Mouse (Mus musculus): ENCODE results near the gene Unc13b. TPM values are rescaled to one million over a fixed set of nuclear protein-coding genes. Genes with fewer than 3 reads are reported as not detected.
"Not testable (repeated sequence)": the region's sequence is repeated elsewhere in the genome, so short reads cannot be mapped to it uniquely, and the experiment has no call there.

Gene Unc13b
- polyA plus RNA-seq, 1 experiment from 2014 or later: 3.9 TPM

- H3K9me3 ChIP-seq: no peaks in the 10 kb centered on the region
- WGBS: 80% methylated on average over 2 of the region's 2 CpGs
- H3K27me3 ChIP-seq: no peaks in the 10 kb centered on the region
- H3K27ac ChIP-seq: no peak overlapping the region
- H3K9ac ChIP-seq: no peak overlapping the region
- no peaks in the 10 kb centered on the region for H3K4me1 ChIP-seq
- no peaks in the 10 kb centered on the region for H3K36me3 ChIP-seq
- ATAC-seq (ENCODE audit: insufficient number of reproducible peaks, insufficient read depth, low FRiP score, low TSS enrichment, low read depth): no peak
- H3K4me3 ChIP-seq: no peak overlapping the region
- H3K4me2 ChIP-seq: no peak overlapping the region
These were observed 57.5 kb downstream of the Unc13b start for GRCm38 (mm10) chr4:43116249-43116648.

DNA sequence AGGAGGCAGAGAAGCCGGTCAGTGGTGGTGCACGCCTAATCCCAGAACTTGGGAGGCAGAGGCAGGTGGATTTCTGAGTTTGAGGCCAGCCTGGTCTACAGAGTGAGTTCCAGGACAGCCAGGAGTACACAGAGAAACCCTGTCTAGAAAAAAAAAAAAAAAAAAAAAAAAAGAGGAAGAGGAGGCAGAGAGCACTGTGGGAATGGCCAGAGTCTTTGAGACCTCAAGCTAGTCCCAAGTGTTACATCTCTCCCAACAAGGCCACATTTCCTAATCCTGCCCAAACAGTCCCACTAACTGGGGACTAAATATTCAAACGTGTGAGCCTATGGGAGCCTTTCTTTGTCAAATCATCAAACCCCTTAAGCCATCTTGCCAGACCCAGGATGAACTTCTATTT, 71.0 kb downstream of the Unc13b start:
- ATAC-seq (ENCODE audit: insufficient number of reproducible peaks, insufficient read depth, low FRiP score, low TSS enrichment, low read depth): no peak
- H3K27me3 ChIP-seq: no peaks in the 10 kb centered on the region
- no peak overlapping the region for H3K4me3 ChIP-seq
- H3K36me3 ChIP-seq: no peaks in the 10 kb centered on the region
- no peak overlapping the region for H3K27ac ChIP-seq
- no peaks in the 10 kb centered on the region for H3K4me1 ChIP-seq
- no peaks in the 10 kb centered on the region for H3K9me3 ChIP-seq
- no peak overlapping the region for H3K9ac ChIP-seq
- no peak overlapping the region for H3K4me2 ChIP-seq
- 78% methylated on average over 3 of the region's 3 CpGs for WGBS

- H3K9ac ChIP-seq: no peak overlapping the region
- no peaks in the 10 kb centered on the region for H3K4me1 ChIP-seq
- H3K4me2 ChIP-seq: no peak overlapping the region
- no peaks in the 10 kb centered on the region for H3K36me3 ChIP-seq
- WGBS: 80% methylated on average over 1 of the region's 1 CpGs
- no peak overlapping the region for H3K27ac ChIP-seq
- no peak for ATAC-seq (ENCODE audit: insufficient number of reproducible peaks, insufficient read depth, low FRiP score, low TSS enrichment, low read depth)
- H3K27me3 ChIP-seq: no peaks in the 10 kb centered on the region
- H3K4me3 ChIP-seq: no peak overlapping the region
- H3K9me3 ChIP-seq: no peaks in the 10 kb centered on the region
These were observed 83.9 kb downstream of the Unc13b start for GRCm38 (mm10) chr4:43142610-43143009.

GRCm38 (mm10) chr4:43152413-43152812, 93.7 kb downstream of the Unc13b start:
- H3K9me3 ChIP-seq; H3K4me2 ChIP-seq; H3K27ac ChIP-seq; ATAC-seq (ENCODE audit: insufficient number of reproducible peaks, insufficient read depth, low FRiP score, low TSS enrichment, low read depth); H3K27me3 ChIP-seq; H3K36me3 ChIP-seq; H3K4me3 ChIP-seq; H3K4me1 ChIP-seq; H3K9ac ChIP-seq: not testable (repeated sequence)
- 94% methylated on average over 4 of the region's 4 CpGs for WGBS

- H3K4me3 ChIP-seq: no peak overlapping the region
- no peak for ATAC-seq (ENCODE audit: insufficient number of reproducible peaks, insufficient read depth, low FRiP score, low TSS enrichment, low read depth)
- no peak overlapping the region for H3K27ac ChIP-seq
- H3K9ac ChIP-seq: no peak overlapping the region
- H3K4me2 ChIP-seq: no peak overlapping the region
- 29% methylated on average over 3 of the region's 3 CpGs for WGBS
- H3K4me1 ChIP-seq: no peaks in the 10 kb centered on the region
- H3K9me3 ChIP-seq: no peaks in the 10 kb centered on the region
- no peaks in the 10 kb centered on the region for H3K36me3 ChIP-seq
- H3K27me3 ChIP-seq: no peaks in the 10 kb centered on the region
These were observed 101.3 kb downstream of the Unc13b start for GRCm38 (mm10) chr4:43160045-43160444.

DNA sequence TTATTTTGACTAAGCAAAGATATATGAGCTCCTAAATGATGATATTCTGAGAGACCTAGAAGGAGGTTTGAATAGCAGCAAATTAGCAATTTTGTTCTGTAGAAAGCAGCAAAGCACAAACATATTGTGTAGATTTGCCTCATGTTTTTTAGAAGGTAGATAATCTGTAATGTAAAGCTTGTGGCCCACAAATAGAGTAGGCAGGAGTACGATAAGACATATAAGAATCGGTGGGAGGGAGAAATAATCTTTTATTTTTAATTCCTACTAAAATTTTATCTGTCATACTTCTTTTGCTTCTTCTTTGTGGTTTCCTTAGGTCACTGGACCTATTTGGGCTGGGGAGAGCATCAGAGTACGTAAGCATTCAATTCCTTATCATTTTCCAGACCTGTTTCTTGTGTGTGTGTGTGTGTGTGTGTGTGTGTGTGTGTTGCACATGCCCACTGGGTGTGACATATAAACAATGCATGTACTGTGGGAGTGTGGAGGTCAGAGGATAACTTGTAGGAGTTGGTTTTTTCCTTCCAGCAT, 102.4 kb downstream of the Unc13b start:
- Histone ChIP-seq H3K4me2 (no peak overlapping the region), H3K9me3 (no peaks in the 10 kb centered on the region), H3K27me3 (no peaks in the 10 kb centered on the region), H3K9ac (no peak overlapping the region), H3K27ac (no peak overlapping the region), H3K4me3 (no peak overlapping the region), H3K36me3 (no peaks in the 10 kb centered on the region), H3K4me1 (no peaks in the 10 kb centered on the region)
- WGBS: 77% methylated on average over 3 of the region's 3 CpGs
- no peak for ATAC-seq (ENCODE audit: insufficient number of reproducible peaks, insufficient read depth, low FRiP score, low TSS enrichment, low read depth)

- Histone ChIP-seq H3K27ac (no peak overlapping the region), H3K9ac (no peak overlapping the region), H3K27me3 (no peaks in the 10 kb centered on the region), H3K4me2 (no peak overlapping the region), H3K4me3 (no peak overlapping the region), H3K9me3 (no peaks in the 10 kb centered on the region), H3K4me1 (no peaks in the 10 kb centered on the region), H3K36me3 (no peaks in the 10 kb centered on the region)
- ATAC-seq (ENCODE audit: insufficient number of reproducible peaks, insufficient read depth, low FRiP score, low TSS enrichment, low read depth): no peak
- WGBS: 67% methylated on average over 3 of the region's 3 CpGs
These were observed 104.5 kb downstream of the Unc13b start for GRCm38 (mm10) chr4:43163205-43163604.

GRCm38 (mm10) chr4:43165403-43166005, 106.8 kb downstream of the Unc13b start:
- Histone ChIP-seq H3K27ac (no peak overlapping the region), H3K9ac (no peak overlapping the region), H3K4me2 (no peak overlapping the region), H3K4me1 (no peaks in the 10 kb centered on the region), H3K9me3 (no peaks in the 10 kb centered on the region), H3K36me3 (no peaks in the 10 kb centered on the region), H3K4me3 (no peak overlapping the region), H3K27me3 (no peaks in the 10 kb centered on the region)
- WGBS: 90% methylated on average over 12 of the region's 12 CpGs
- no peak for ATAC-seq (ENCODE audit: insufficient number of reproducible peaks, insufficient read depth, low FRiP score, low TSS enrichment, low read depth)

- H3K9ac ChIP-seq: no peak overlapping the region
- no peaks in the 10 kb centered on the region for H3K27me3 ChIP-seq
- 82% methylated on average over 3 of the region's 3 CpGs for WGBS
- no peak for ATAC-seq (ENCODE audit: insufficient number of reproducible peaks, insufficient read depth, low FRiP score, low TSS enrichment, low read depth)
- H3K4me3 ChIP-seq: no peak overlapping the region
- H3K4me2 ChIP-seq: no peak overlapping the region
- no peaks in the 10 kb centered on the region for H3K36me3 ChIP-seq
- no peak overlapping the region for H3K27ac ChIP-seq
- no peaks in the 10 kb centered on the region for H3K9me3 ChIP-seq
- no peaks in the 10 kb centered on the region for H3K4me1 ChIP-seq
These were observed 111.3 kb downstream of the Unc13b start for GRCm38 (mm10) chr4:43170028-43170427.

DNA sequence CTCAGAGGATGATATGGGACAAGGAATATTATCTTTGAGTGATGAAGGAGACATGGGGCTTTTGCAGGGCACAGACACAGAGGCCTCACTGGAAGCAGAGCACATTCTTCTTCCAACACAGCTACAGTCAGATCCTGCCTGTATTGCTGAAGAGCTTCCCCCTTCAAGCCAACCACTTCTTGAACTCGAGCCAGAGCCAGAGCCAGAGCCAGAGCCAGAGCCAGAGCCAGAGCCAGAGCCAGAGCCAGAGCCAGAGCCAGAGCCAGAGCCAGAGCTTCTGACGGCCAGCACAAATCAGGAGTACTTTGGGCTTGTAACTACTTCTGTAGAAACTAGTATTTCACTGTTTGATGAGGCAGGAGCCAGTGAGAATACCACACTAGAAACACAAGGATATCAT, 118.4 kb downstream of the Unc13b start:
- Histone ChIP-seq H3K27me3 (no peaks in the 10 kb centered on the region), H3K4me3 (no peak overlapping the region), H3K4me1 (no peaks in the 10 kb centered on the region), H3K9ac (no peak overlapping the region), H3K36me3 (no peaks in the 10 kb centered on the region), H3K4me2 (no peak overlapping the region), H3K27ac (no peak overlapping the region), H3K9me3 (no peaks in the 10 kb centered on the region)
- ATAC-seq (ENCODE audit: insufficient number of reproducible peaks, insufficient read depth, low FRiP score, low TSS enrichment, low read depth): no peak
- WGBS: 67% methylated on average over 2 of the region's 2 CpGs

DNA sequence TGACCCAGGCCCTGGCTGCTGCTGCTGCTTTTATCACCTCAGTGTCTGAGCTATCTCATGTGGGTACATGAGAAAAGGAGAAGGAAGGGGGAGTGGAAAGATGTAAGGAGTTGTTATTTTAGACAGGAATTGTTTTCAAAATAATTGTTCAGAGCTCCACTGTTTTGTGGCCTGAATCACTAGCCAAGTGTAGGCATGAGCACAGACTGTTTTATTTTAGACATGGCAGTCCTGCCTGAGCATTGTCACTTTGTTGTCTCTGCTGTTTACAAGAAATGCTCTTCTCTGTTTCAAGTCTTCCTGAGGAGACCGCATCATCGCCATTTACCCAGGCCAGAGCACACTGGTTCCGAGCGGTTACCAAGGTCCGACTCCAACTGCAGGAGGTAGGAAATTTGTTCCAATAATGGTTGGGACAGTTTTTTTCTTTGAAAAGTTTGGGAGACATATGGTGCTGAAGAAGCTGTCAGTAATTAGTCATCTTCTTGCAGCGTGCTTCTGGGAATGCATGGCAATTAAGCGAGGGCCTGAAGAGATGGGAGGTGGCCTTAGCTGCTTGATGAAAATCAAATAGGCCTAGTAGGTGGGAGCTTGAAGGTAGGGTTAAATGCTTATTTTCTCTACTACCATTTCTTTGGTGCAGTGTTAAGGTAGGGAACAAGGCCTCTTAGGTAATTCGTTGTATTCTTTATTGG, 123.9 kb downstream of the Unc13b start:
- no peak overlapping the region for H3K27ac ChIP-seq
- no peaks in the 10 kb centered on the region for H3K36me3 ChIP-seq
- ATAC-seq (ENCODE audit: insufficient number of reproducible peaks, insufficient read depth, low FRiP score, low TSS enrichment, low read depth): no peak
- no peak overlapping the region for H3K9ac ChIP-seq
- H3K4me1 ChIP-seq: no peaks in the 10 kb centered on the region
- H3K27me3 ChIP-seq: no peaks in the 10 kb centered on the region
- no peak overlapping the region for H3K4me3 ChIP-seq
- H3K9me3 ChIP-seq: no peaks in the 10 kb centered on the region
- WGBS: 90% methylated on average over 8 of the region's 8 CpGs
- no peak overlapping the region for H3K4me2 ChIP-seq

- no peak for ATAC-seq (ENCODE audit: insufficient number of reproducible peaks, insufficient read depth, low FRiP score, low TSS enrichment, low read depth)
- Histone ChIP-seq H3K4me3 (no peak overlapping the region), H3K9ac (no peak overlapping the region), H3K36me3 (no peaks in the 10 kb centered on the region), H3K27ac (no peak overlapping the region), H3K27me3 (no peaks in the 10 kb centered on the region), H3K4me1 (no peaks in the 10 kb centered on the region), H3K9me3 (no peaks in the 10 kb centered on the region), H3K4me2 (no peak overlapping the region)
- 72% methylated on average over 2 of the region's 2 CpGs for WGBS
These were observed 128.7 kb downstream of the Unc13b start for GRCm38 (mm10) chr4:43187439-43187838.

All from embryonic facial prominence, embryonic 13.5 days (tissue).